Mouse (Mus musculus) small intestine, adult 2 months (tissue): ENCODE data around the gene Prkca. TPM values are rescaled to one million over a fixed set of nuclear protein-coding genes. Genes with fewer than 3 reads are reported as not detected.

Experiments
- H3K27ac ChIP-seq: fragments of 200-500 bp; 2 replicates; pipeline ENCODE4 v1.5.1; 2012; ENCODE audit warnings: low read depth, low read length, control low read depth, inconsistent platforms; ENCODE audit not compliant: insufficient read depth
- H3K27me3 ChIP-seq: fragments of 200-500 bp; 2 replicates; pipeline ENCODE4 v1.6.1; 2012; ENCODE audit warnings: mild to moderate bottlenecking, moderate library complexity, low read length, inconsistent platforms; ENCODE audit not compliant: control insufficient read depth, insufficient read depth
- H3K36me3 ChIP-seq: fragments of 200-500 bp; 2 replicates; pipeline ENCODE4 v1.6.1; 2012; ENCODE audit warnings: mild to moderate bottlenecking, low read length, control low read depth, inconsistent platforms; ENCODE audit not compliant: control insufficient read depth, insufficient read depth
- H3K4me1 ChIP-seq: fragments of 200-500 bp; 2 replicates; pipeline ENCODE4 v1.6.1; 2012; ENCODE audit warnings: low read length, inconsistent platforms, mixed read lengths; ENCODE audit not compliant: control insufficient read depth, insufficient read depth, insufficient read length
- H3K4me3 ChIP-seq: fragments of 200-500 bp; 2 replicates; pipeline ENCODE4 v1.5.1; 2012; ENCODE audit warnings: low read depth, mild to moderate bottlenecking, control low read depth, inconsistent platforms, low read length, moderate library complexity
- CTCF ChIP-seq: fragments of 200-500 bp; IDR thresholded peaks from 2 replicates; pipeline ENCODE4 v1.5.1; 2012; ENCODE audit warnings: low read depth, mild to moderate bottlenecking, control low read depth, inconsistent platforms, low read length, moderate library complexity, mixed read lengths; ENCODE audit not compliant: insufficient replicate concordance, insufficient read length; ENCODE audit errors: extremely low read depth
- POLR2A ChIP-seq: fragments of 200-500 bp; IDR thresholded peaks from 2 replicates; pipeline ENCODE4 v1.6.1; 2012; ENCODE audit warnings: low read depth, mild to moderate bottlenecking, control low read depth, inconsistent platforms, low read length, moderate library complexity
- WGBS: fragments of 180-500 bp; shearing (Covaris S2); methylation state at CpG from one replicate; pipeline ENCODE4 v1.1.7; 2018; 5-methylcytosine and 5-hydroxymethylcytosine counted together
- polyA plus RNA-seq: library from polyadenylated mRNA; depleted of rRNA; stranded (reverse); fragments of >200 nt; gene quantifications from 2 replicates; pipeline ENCODE4 v1.2.3, GENCODE M21; 2012

Gene Prkca
- polyA plus RNA-seq, 1 experiment, result 13.9 TPM

- no peaks in the 10 kb centered on the region for H3K4me1 ChIP-seq
- peaks cover 65% of the 10 kb centered on the region for H3K36me3 ChIP-seq
- no peak for TF ChIP-seq CTCF
- no peak for TF ChIP-seq POLR2A
- no peaks in the 10 kb centered on the region for H3K27me3 ChIP-seq
- H3K4me3 ChIP-seq, result no peak overlapping the region
- 82% methylated on average over 9 of the region's 9 CpGs for WGBS
- H3K27ac ChIP-seq, result no peak overlapping the region
Observed at GRCm38 (mm10) chr11:107950211-107950610, 393.5 kb downstream of the Prkca start.

- Histone ChIP-seq H3K4me3 (no peak overlapping the region), H3K4me1 (no peaks in the 10 kb centered on the region), H3K27me3 (no peaks in the 10 kb centered on the region), H3K36me3 (peaks cover 67% of the 10 kb centered on the region), H3K27ac (no peak overlapping the region)
- 95% methylated on average over 1 of the region's 1 CpGs for WGBS
- TF ChIP-seq CTCF (no peak), POLR2A (no peak)
Observed at GRCm38 (mm10) chr11:107947951-107948350, 395.8 kb downstream of the Prkca start.

GRCm38 (mm10) chr11:107946823-107947222 is 396.9 kb downstream of the Prkca start:
- Histone ChIP-seq H3K4me3 (no peak overlapping the region), H3K36me3 (peaks cover 66% of the 10 kb centered on the region), H3K27ac (no peak overlapping the region), H3K4me1 (no peaks in the 10 kb centered on the region), H3K27me3 (no peaks in the 10 kb centered on the region)
- 91% methylated on average over 5 of the region's 5 CpGs for WGBS
- no peak for TF ChIP-seq CTCF
- no peak for TF ChIP-seq POLR2A

GRCm38 (mm10) chr11:107936929-107937328 is 406.8 kb downstream of the Prkca start:
- Histone ChIP-seq H3K27me3 (no peaks in the 10 kb centered on the region), H3K36me3 (peaks cover 27% of the 10 kb centered on the region), H3K4me1 (no peaks in the 10 kb centered on the region), H3K4me3 (no peak overlapping the region), H3K27ac (no peak overlapping the region)
- 88% methylated on average over 2 of the region's 2 CpGs for WGBS
- TF ChIP-seq POLR2A, result no peak
- no peak for TF ChIP-seq CTCF

GRCm38 (mm10) chr11:107931721-107932120 is 412.0 kb downstream of the Prkca start:
- no peak overlapping the region for H3K27ac ChIP-seq
- 0 out of 2 replicates have a peak, but pooled peaks cover 2% of the 10 kb centered on the region for H3K36me3 ChIP-seq
- H3K4me3 ChIP-seq, result no peak overlapping the region
- no peaks in the 10 kb centered on the region for H3K4me1 ChIP-seq
- 59% methylated on average over 7 of the region's 7 CpGs for WGBS
- TF ChIP-seq POLR2A (no peak), CTCF (no peak)
- no peaks in the 10 kb centered on the region for H3K27me3 ChIP-seq

- WGBS, result 81% methylated on average over 11 of the region's 11 CpGs
Observed at GRCm38 (mm10) chr11:107931288-107931687, 412.4 kb downstream of the Prkca start.

GRCm38 (mm10) chr11:107929712-107930111 is 414.0 kb downstream of the Prkca start:
- no peaks in the 10 kb centered on the region for H3K36me3 ChIP-seq
- no peak overlapping the region for H3K4me3 ChIP-seq
- 41% methylated on average over 3 of the region's 3 CpGs for WGBS
- no peak for TF ChIP-seq POLR2A
- TF ChIP-seq CTCF, result no peak
- no peaks in the 10 kb centered on the region for H3K27me3 ChIP-seq
- H3K27ac ChIP-seq, result no peak overlapping the region
- no peaks in the 10 kb centered on the region for H3K4me1 ChIP-seq

More at GRCm38 (mm10) chr11:107931288-107931687, 412.4 kb downstream of the Prkca start:
- no peak overlapping the region for H3K27ac ChIP-seq
- H3K36me3 ChIP-seq, result no peaks in the 10 kb centered on the region
- H3K4me3 ChIP-seq, result no peak overlapping the region
- TF ChIP-seq POLR2A, result no peak
- no peak for TF ChIP-seq CTCF
- no peaks in the 10 kb centered on the region for H3K27me3 ChIP-seq
- H3K4me1 ChIP-seq, result no peaks in the 10 kb centered on the region
